Mouse (Mus musculus) thymus, postnatal 36 days (tissue): ENCODE data around the gene Ppp3r1.
"Not testable (repeated sequence)": the region's sequence is repeated elsewhere in the genome, so short reads cannot be mapped to it uniquely, and the experiment has no call there.

Experiments used
- DNase-seq, 2 experiments: peaks; one replicate each; pipeline ENCODE4 v3.0.0; 2022; ENCODE audit warnings: mixed read lengths in 2 of 2

Gene Ppp3r1

GRCm38 (mm10) chr11:17200936-17201335, 41.9 kb downstream of the Ppp3r1 start:
- no peak for DNase-seq

- DNase-seq, result no peak
These were observed 43.4 kb downstream of the Ppp3r1 start for GRCm38 (mm10) chr11:17202481-17202880.

- DNase-seq, result peak; percentile 93 to 95
These were observed 52.4 kb downstream of the Ppp3r1 start, which contains the start of gene Pno1 for GRCm38 (mm10) chr11:17211258-17212140. Gene Pno1 (minus strand): TSS chr11:17211568.

- no peak for DNase-seq
These were observed 53.1 kb downstream of the Ppp3r1 start for GRCm38 (mm10) chr11:17212141-17212495.

GRCm38 (mm10) chr11:17212903-17213509, 53.9 kb downstream of the Ppp3r1 start:
- no peak for DNase-seq

GRCm38 (mm10) chr11:17215475-17215874, 56.4 kb downstream of the Ppp3r1 start:
- DNase-seq, result no peak

- DNase-seq, result no peak
These were observed 62.1 kb downstream of the Ppp3r1 start for GRCm38 (mm10) chr11:17221126-17221525.

- DNase-seq, result no peak
These were observed 73.7 kb downstream of the Ppp3r1 start for GRCm38 (mm10) chr11:17232792-17233191.

GRCm38 (mm10) chr11:17236449-17237037, 77.5 kb downstream of the Ppp3r1 start:
- DNase-seq, result peak; percentile 41 to 57

GRCm38 (mm10) chr11:17238598-17238997, 79.5 kb downstream of the Ppp3r1 start:
- not testable (repeated sequence) for DNase-seq

GRCm38 (mm10) chr11:17248715-17249114, 89.7 kb downstream of the Ppp3r1 start:
- DNase-seq, result no peak
